Mouse (Mus musculus): ENCODE measurements at regions not wholly inside any gene's neighbourhood (a gene's known extent, or its start where the extent isn't known, plus 50 kb on each side); places are given as distances from the start of the nearest gene placed in this dataset.

DNA sequence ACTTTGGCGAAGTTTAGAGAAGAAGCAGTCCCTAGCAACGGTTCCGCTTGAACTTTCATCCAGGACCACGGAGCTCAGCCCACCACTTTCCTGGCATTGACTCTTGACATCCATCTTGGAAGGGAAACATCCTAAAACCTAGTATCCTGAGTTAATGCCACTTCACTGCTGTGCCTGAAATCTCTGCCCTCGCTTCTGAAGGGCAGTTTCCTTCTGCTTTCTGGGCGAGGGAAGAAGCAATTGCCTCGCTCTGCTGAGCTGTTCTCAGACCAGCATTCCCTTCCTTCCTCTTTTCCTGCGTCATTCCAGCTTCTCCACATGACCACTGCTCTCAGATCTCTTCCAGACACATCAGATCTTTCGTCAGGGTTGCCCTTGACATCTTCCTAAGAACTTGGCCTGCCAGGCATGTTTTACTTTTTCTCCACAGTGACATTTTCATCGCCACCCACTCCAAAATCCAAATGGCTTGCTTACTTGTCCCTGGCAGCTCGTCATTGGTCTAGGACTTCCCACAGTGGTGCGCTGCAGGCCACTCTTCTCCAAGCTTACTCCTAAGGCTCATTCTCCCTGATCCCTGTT lies 129.5 kb upstream of the Satb1 start:
- no peak for TF ChIP-seq CTCF (conservative IDR thresholded peaks at IDR 0.05; ENCODE audit: insufficient read depth, insufficient read length, low read depth, low read length)
- TF ChIP-seq POLR2A (IDR thresholded peaks at IDR 0.05; ENCODE audit: low read depth, low read length): no peak
